Mouse (Mus musculus) liver, embryonic 14 days (tissue): ENCODE data around the gene Adh6a. TPM values are rescaled to one million over a fixed set of nuclear protein-coding genes. Genes with fewer than 3 reads are reported as not detected.

ENCODE experiments used
- polyA plus RNA-seq: library from polyadenylated mRNA; depleted of rRNA; stranded (reverse); fragments of >200 nt; gene quantifications from 2 replicates; pipeline ENCODE4 v1.2.3, GENCODE M21; 2012; rRNA removed

The Adh6a gene
- polyA plus RNA-seq, result not detected in 2 replicates

GRCm38 (mm10) chr3:138312965-138313364, at the start of gene Adh6a:
Gene Adh6a, plus strand, starts transcription at chr3:138313286.

GRCm38 (mm10) chr3:138341471-138341870, 28.4 kb downstream of the Adh6a start, which contains the start of gene Adh6b:
Gene Adh6b, plus strand, starts transcription at chr3:138341775.

Other genes with a start within 250 kb of the Adh6a start
- 0.03 and 0.06 TPM in 2 replicates for gene 1110002E22Rik, start 248.2 kb upstream of the Adh6a start, polyA plus RNA-seq
- gene Gm5105, start 245.9 kb upstream of the Adh6a start, polyA plus RNA-seq, result 0.01 TPM in 1 of 2 replicates, not detected in the other
- 4.1 and 4.2 TPM in 2 replicates for gene Trmt10a, start 169.8 kb upstream of the Adh6a start, polyA plus RNA-seq
- 16.3 and 18.8 TPM in 2 replicates for gene Mttp, start 168.3 kb upstream of the Adh6a start, polyA plus RNA-seq
- gene 4930579F01Rik, start 119.5 kb upstream of the Adh6a start, polyA plus RNA-seq, result not detected in 2 replicates
- 0.05 and 0.12 TPM in 2 replicates for gene Adh7, start 95.5 kb upstream of the Adh6a start, polyA plus RNA-seq
- gene Adh1, start 52.3 kb upstream of the Adh6a start, polyA plus RNA-seq, result 3.1 and 3.5 TPM in 2 replicates
- 0.18 and 0.21 TPM in 2 replicates for gene Adh6b, start 28.5 kb downstream of the Adh6a start, polyA plus RNA-seq
- 0.03 and 0.08 TPM in 2 replicates for gene Adh4, start 102.2 kb downstream of the Adh6a start, polyA plus RNA-seq
- 40.4 and 47.3 TPM in 2 replicates for gene Adh5, start 129.8 kb downstream of the Adh6a start, polyA plus RNA-seq
- 20.8 and 26.5 TPM in 2 replicates for gene Metap1, start 176.2 kb downstream of the Adh6a start, polyA plus RNA-seq
- 78.2 and 90.9 TPM in 2 replicates for gene Eif4e, start 212.9 kb downstream of the Adh6a start, polyA plus RNA-seq